Mouse (Mus musculus): ENCODE data around the gene Bbs4. TPM values are rescaled to one million over a fixed set of nuclear protein-coding genes. Genes with fewer than 3 reads are reported as not detected.

Gene Bbs4
- polyA plus RNA-seq (2014; fragmentation: Illumina TruSeq; extraction: RNeasy Lipid Tissue Mini Kit (QIAGEN cat#74804); ENCODE audit: low read depth, low replicate concordance): 4.5 TPM

DNA sequence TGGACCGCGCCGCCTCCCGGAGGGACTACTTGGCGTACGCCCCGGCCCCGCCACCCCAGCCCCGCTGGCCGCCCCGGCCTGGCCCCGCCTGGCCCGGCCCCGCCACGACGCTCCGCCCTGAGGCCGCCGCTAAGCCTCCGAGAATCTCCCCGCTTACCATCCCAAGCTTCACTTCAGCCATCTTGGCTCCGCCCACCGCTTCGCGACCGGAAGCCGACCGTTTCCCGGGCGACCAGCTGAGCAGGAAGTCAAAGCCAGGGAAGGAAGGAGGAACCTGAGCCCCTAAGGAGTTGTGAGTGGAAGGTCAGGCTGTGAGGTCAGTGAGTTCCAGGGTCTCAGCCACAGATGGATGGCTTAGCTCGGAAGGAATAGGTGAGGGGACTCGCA is at the start of gene Bbs4:
Bbs4 (minus strand) TSS at position 256 of the 387 bp plus-strand sequence.

DNA sequence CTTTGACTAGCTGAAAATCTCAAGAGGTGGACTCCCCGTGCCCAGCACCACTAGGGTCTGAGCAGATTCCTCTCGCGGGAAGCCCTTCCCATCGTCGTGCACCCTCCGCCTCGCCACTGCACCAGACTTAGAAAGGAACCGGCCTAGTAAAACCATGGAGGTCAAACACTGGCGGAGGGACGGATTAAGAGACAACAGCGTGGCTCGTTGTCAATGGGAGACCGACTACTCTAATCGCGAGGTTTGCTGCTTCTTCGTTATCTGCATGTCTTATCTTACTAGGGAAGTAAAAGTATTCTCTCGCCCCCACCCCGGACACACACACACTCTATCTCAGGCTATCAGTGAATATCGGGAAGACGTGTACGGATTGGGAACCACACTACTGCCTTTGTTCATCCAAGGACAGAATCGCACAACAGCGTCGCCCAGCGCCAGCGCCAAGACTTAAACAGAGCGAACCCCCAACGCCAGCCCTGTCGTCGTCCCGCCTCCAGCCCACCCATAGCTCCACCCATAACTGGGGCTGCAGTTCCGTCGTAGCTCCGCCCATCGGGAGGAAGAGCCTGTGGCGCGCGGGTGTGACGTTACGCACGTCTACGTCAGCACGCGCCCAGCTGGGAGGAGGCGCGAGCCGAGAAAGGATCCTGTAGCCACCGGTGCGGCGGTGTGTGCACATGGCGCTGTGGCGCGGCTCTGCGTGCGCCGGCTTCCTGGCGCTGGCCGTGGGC is 62.2 kb downstream of the Bbs4 start, which contains the start of gene Adpgk:
Adpgk (plus strand) TSS at position 602 of the 731 bp plus-strand sequence.

Other genes starting within 250 kb of the Bbs4 start
- gene Adpgk, start 62.0 kb downstream of the Bbs4 start, polyA plus RNA-seq (2014; fragmentation: Illumina TruSeq; extraction: RNeasy Lipid Tissue Mini Kit (QIAGEN cat#74804); ENCODE audit: low read depth, low replicate concordance): 10.6 TPM
- gene Arih1, start 133.1 kb upstream of the Bbs4 start, polyA plus RNA-seq (2014; fragmentation: Illumina TruSeq; extraction: RNeasy Lipid Tissue Mini Kit (QIAGEN cat#74804); ENCODE audit: low read depth, low replicate concordance): 43.0 TPM
- 74.1 TPM for gene Hexa, start 186.0 kb upstream of the Bbs4 start, polyA plus RNA-seq (2014; fragmentation: Illumina TruSeq; extraction: RNeasy Lipid Tissue Mini Kit (QIAGEN cat#74804); ENCODE audit: low read depth, low replicate concordance)
- 0.84 TPM for gene Tmem202, start 186.3 kb upstream of the Bbs4 start, polyA plus RNA-seq (2014; fragmentation: Illumina TruSeq; extraction: RNeasy Lipid Tissue Mini Kit (QIAGEN cat#74804); ENCODE audit: low read depth, low replicate concordance)
- gene Celf6, start 224.4 kb upstream of the Bbs4 start, polyA plus RNA-seq (2014; fragmentation: Illumina TruSeq; extraction: RNeasy Lipid Tissue Mini Kit (QIAGEN cat#74804); ENCODE audit: low read depth, low replicate concordance): 0.65 TPM

All from heart, adult 10 weeks (tissue).